Mouse (Mus musculus) cerebellum, adult 18-20 months (tissue): Measurements from ENCODE around the gene Hoxa10.

Source experiments
- DNase-seq, 2 experiments: peaks; one replicate each; pipeline ENCODE4 v3.0.0; 2021

Gene Hoxa10

GRCm38 (mm10) chr6:52245040-52245756 lies 4.5 kb upstream of the Hoxa10 start:
- DNase-seq, result no peak

- DNase-seq, result no peak
Measured at GRCm38 (mm10) chr6:52244471-52245039, 3.9 kb upstream of the Hoxa10 start.

- DNase-seq, result no peak
Measured at GRCm38 (mm10) chr6:52243681-52244121, 3.0 kb upstream of the Hoxa10 start.

GRCm38 (mm10) chr6:52242801-52243332 lies 2.2 kb upstream of the Hoxa10 start:
- no peak for DNase-seq

- no peak for DNase-seq
Measured at GRCm38 (mm10) chr6:52241001-52241621, 457 bp upstream of the Hoxa10 start.

GRCm38 (mm10) chr6:52239625-52240388 lies 847 bp downstream of the Hoxa10 start:
- DNase-seq, result no peak

GRCm38 (mm10) chr6:52238976-52239375 lies 1.7 kb downstream of the Hoxa10 start:
- no peak for DNase-seq

GRCm38 (mm10) chr6:52238155-52238545 lies 2.5 kb downstream of the Hoxa10 start:
- no peak for DNase-seq

GRCm38 (mm10) chr6:52237346-52238154 lies 3.1 kb downstream of the Hoxa10 start:
- DNase-seq, result no peak

- DNase-seq, result no peak
Measured at GRCm38 (mm10) chr6:52236806-52237205, 3.8 kb downstream of the Hoxa10 start.

- DNase-seq, result no peak
Measured at GRCm38 (mm10) chr6:52235866-52236265, 4.8 kb downstream of the Hoxa10 start.

- no peak for DNase-seq
Measured at GRCm38 (mm10) chr6:52235267-52235666, 5.4 kb downstream of the Hoxa10 start.

- DNase-seq, result no peak
Measured at GRCm38 (mm10) chr6:52234428-52235140, 6.1 kb downstream of the Hoxa10 start.

GRCm38 (mm10) chr6:52233546-52234427 lies 6.9 kb downstream of the Hoxa10 start:
- DNase-seq, result no peak

- no peak for DNase-seq
Measured at GRCm38 (mm10) chr6:52232984-52233545, 7.6 kb downstream of the Hoxa10 start.

- no peak for DNase-seq
Measured at GRCm38 (mm10) chr6:52232568-52232965, 8.1 kb downstream of the Hoxa10 start.

GRCm38 (mm10) chr6:52231885-52232567 lies 8.6 kb downstream of the Hoxa10 start:
- DNase-seq, result no peak

- no peak for DNase-seq
Measured at GRCm38 (mm10) chr6:52230516-52231165, 10.0 kb downstream of the Hoxa10 start, which contains the start of gene Hoxa9. Hoxa9 (minus strand) TSS chr6:52231089.
